Comparison of ENCODE assay signal across 18 mouse cellular contexts in the genomic region with DNA sequence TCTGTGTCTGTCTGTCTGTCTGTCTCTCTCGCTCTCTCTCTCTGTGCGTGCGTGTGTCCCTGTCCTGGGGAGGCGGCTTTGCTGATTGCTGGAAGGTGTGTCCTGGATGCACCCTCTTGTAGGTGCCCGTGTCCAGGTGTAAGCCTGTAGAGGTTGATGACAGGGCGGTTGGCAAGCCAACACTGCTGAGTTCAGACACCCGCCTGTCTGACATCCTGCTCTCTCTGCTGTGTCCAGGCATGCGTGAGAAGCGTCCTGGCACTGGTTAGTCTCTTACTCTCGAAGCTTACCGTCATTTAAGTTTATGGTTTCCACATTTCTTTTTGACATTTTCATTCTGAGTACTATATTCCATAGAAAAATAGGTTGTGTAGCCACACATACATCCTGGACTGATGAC. TPM values are rescaled to one million over a fixed set of nuclear protein-coding genes. Genes with fewer than 3 reads are reported as not detected.
DNase-seq lines count a peak whose midpoint lies in the region; TF ChIP-seq lines count a peak whose summit lies in the region.
"Had no signal": no experiment of that assay in that cellular context is flagged by ENCODE, and none has a peak within 500 bp of the region (broad histone marks: within the 10 kb centered on the region; RNA-seq: fewer than 3 reads in every experiment).

No protein-coding gene starts in this region.

- H3K4me3 ChIP-seq in layer of hippocampus, adult 2 months, result no peak overlapping the region
- H3K4me3 ChIP-seq: embryonic facial prominence, embryonic 12.5 days; forebrain, embryonic 15.5 days; heart, adult 2 months; heart, embryonic 12.5 days; hindbrain, embryonic 10.5 days; hindbrain, embryonic 15.5 days had no signal

- H3K27ac ChIP-seq in layer of hippocampus, adult 2 months, result peak overlapping the region; percentile 78; the same call in 1 of the 2 replicates
- H3K27ac ChIP-seq: embryonic facial prominence, embryonic 12.5 days; heart, adult 2 months; hindbrain, embryonic 10.5 days; hindbrain, embryonic 15.5 days had no signal

- no peak for DNase-seq in layer of hippocampus, adult 2 months (ENCODE audit: low spot score in 2 of 2)
- DNase-seq in layer of hippocampus, adult 9-10 months (ENCODE audit: low spot score), result no peak
- peak; percentile 42 to 59 for DNase-seq in cerebellum, adult 18-20 months
- peak; percentile 40 for DNase-seq in cerebellum, adult 9-10 months
- no peak for DNase-seq in thymus, postnatal 36 days
- DNase-seq in right cerebral cortex, postnatal 4 days, result no peak
- DNase-seq in frontal cortex, postnatal 14 days (ENCODE audit: low spot score in 2 of 2), result no peak
- DNase-seq: adrenal gland, adult 8-10 months; adrenal gland, postnatal 36 days; embryo, embryonic 11 days; gastrocnemius, postnatal 10 days; heart, adult 2 months; kidney, adult 2 months had no signal

- TF ChIP-seq CTCF in layer of hippocampus, adult 2 months (conservative IDR thresholded peaks at IDR 0.05), result no peak

RNA-seq across cellular contexts. Expression of gene Gars, which starts 23.5 kb away (rescaled TPM):
- 100 to 1,000 TPM; 131 to 134 TPM for total RNA-seq in layer of hippocampus, adult 2 months (2021)

Comparison
In these comparisons a context has a peak if more than half of its experiments do, and no peak if none do; other contexts are left out.
1. DNase-seq: peak in cerebellum, adult 18-20 months (2 of 2) and cerebellum, adult 9-10 months (single experiment); none in layer of hippocampus, adult 2 months (0 of 2), layer of hippocampus, adult 9-10 months (single experiment), thymus, postnatal 36 days (0 of 2), right cerebral cortex, postnatal 4 days (single experiment) and frontal cortex, postnatal 14 days (0 of 2).